20 mouse cellular contexts compared by ENCODE assay signal in the genomic region with DNA sequence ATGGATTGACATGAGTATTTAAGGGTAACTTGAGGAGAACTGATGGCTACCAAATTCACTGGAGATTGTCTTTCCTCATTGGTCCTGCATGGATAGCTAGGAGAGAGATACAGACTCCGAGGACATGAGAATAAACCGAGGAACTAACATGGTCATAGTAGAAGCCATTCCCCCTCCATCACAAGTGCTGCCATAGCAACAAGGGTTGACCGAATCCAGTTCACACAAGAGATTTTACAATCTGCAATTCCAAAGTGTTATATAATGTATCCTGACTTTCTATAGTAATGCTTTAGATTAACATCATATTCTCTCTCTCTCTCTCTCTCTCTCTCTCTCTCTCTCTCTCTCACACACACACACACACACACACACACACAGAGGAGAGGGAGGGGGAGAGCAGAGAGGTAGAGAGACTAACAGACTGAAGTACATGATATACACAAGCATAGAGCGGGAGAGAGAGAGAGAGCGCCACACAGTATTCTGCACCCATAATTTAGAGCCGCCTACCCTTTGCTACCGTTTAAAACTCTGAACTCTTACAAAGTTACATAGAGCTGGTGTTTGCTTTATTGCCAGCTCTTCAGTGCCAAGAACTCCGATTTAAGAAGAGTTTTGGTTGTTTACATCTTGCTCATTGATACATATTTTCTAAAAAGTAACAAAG. TPM values are rescaled to one million over a fixed set of nuclear protein-coding genes. Genes with fewer than 3 reads are reported as not detected.
DNase-seq lines count a peak whose midpoint lies in the region; TF ChIP-seq lines count a peak whose summit lies in the region.
"Had no signal": no experiment of that assay in that cellular context is flagged by ENCODE, and none has a peak within 500 bp of the region (broad histone marks: within the 10 kb centered on the region; RNA-seq: fewer than 3 reads in every experiment).

No protein-coding gene starts in this region.

- peak; percentile 30 for DNase-seq in heart, adult 11 months
- DNase-seq in heart, adult 9 months (ENCODE audit: low spot score in 2 of 2) = no peak
- no peak for DNase-seq in left cerebral cortex, adult 2 months (ENCODE audit: extremely low spot score in 1 of 2, low spot score in 2 of 2)
- no peak for DNase-seq in left cerebral cortex, postnatal 14 days (ENCODE audit: low spot score in 2 of 2)
- DNase-seq in telencephalon, adult 2 months (ENCODE audit: low read depth, low spot score) = peak; percentile 39
- DNase-seq in frontal cortex, postnatal 14 days (ENCODE audit: low spot score in 2 of 2) = no peak
- DNase-seq: adrenal gland, adult 2 months; adrenal gland, postnatal 10 days; adrenal gland, postnatal 25 days; cerebellum, adult 11-12 months; cerebellum, adult 2 months; cerebellum, adult 9-10 months; cerebellum, postnatal 10 days; cerebellum, postnatal 25 days; embryo, embryonic 11 days had no signal

- no peak overlapping the region for H3K4me3 ChIP-seq in left cerebral cortex, adult 2 months
- H3K4me3 ChIP-seq: embryonic facial prominence, embryonic 13.5 days; embryonic facial prominence, embryonic 15.5 days; erythroblast, embryonic 14.5 days; forebrain, embryonic 10.5 days; forebrain, embryonic 12.5 days had no signal

- H3K27ac ChIP-seq in left cerebral cortex, adult 2 months = 0 out of 2 replicates have a peak overlapping the region, but pooled peaks have one; percentile 36
- H3K27ac ChIP-seq: embryonic facial prominence, embryonic 13.5 days; embryonic facial prominence, embryonic 15.5 days; forebrain, embryonic 10.5 days; forebrain, embryonic 12.5 days had no signal

- intact Hi-C loops in left cerebral cortex, adult 2 months (cut with DNase I) = no loop called here
- intact Hi-C loops in left cerebral cortex, postnatal 14 days (cut with DNase I) = no loop called here

- TF ChIP-seq CTCF in left cerebral cortex, adult 2 months (IDR thresholded peaks at IDR 0.05) = no peak

RNA-seq across cellular contexts. Expression of a gene that starts 37.5 kb away (rescaled TPM):
- 10 to 100 TPM; 18.1 to 19.5 TPM for total RNA-seq in left cerebral cortex, adult 2 months (2021)
- 10 to 100 TPM; 20.0 to 24.4 TPM for total RNA-seq in left cerebral cortex, postnatal 14 days (2021)

Comparison
In these comparisons a context has a peak if more than half of its experiments do, and no peak if none do; other contexts are left out.
1. DNase-seq: peak in heart, adult 11 months (single experiment) and telencephalon, adult 2 months (single experiment); none in heart, adult 9 months (0 of 2), left cerebral cortex, adult 2 months (0 of 2), left cerebral cortex, postnatal 14 days (0 of 2) and frontal cortex, postnatal 14 days (0 of 2).